Mouse (Mus musculus) brain, embryonic 14.5 days (tissue): ENCODE data around the gene Aars2.

Experiments used
- CTCF ChIP-seq: fragments of 200-500 bp; IDR thresholded peaks from 2 replicates; pipeline ENCODE4 v1.5.1; 2012; ENCODE audit warnings: inconsistent platforms, mild to moderate bottlenecking, moderate library complexity, borderline replicate concordance; ENCODE audit not compliant: insufficient read depth, insufficient read length; ENCODE audit errors: extremely low read depth
- POLR2A ChIP-seq: fragments of 200-500 bp; IDR thresholded peaks from 2 replicates; pipeline ENCODE4 v1.6.1; 2012; ENCODE audit warnings: mild to moderate bottlenecking, inconsistent platforms, borderline replicate concordance; ENCODE audit not compliant: poor library complexity, insufficient read depth, insufficient read length, severe bottlenecking; ENCODE audit errors: extremely low read depth

GRCm38 (mm10) chr17:45489736-45490135 lies 16.9 kb upstream of the Aars2 start:
- TF ChIP-seq CTCF (no peak), POLR2A (no peak)
